Mouse (Mus musculus) gastrocnemius, adult 18-20 months (tissue): ENCODE data around the gene Ptpn14. TPM values are rescaled to one million over a fixed set of nuclear protein-coding genes. Genes with fewer than 3 reads are reported as not detected.

Experiments
- DNase-seq: peaks from one replicate; pipeline ENCODE4 v3.0.0; 2021; ENCODE audit warnings: low spot score
- total RNA-seq, 2 experiments: library from RNA; stranded (reverse); gene quantifications; 2 replicates each; pipeline ENCODE4 v1.2.3; 2021

The Ptpn14 gene
- total RNA-seq, 2 experiments from 2014 or later, result 14.5 to 15.0 TPM

GRCm38 (mm10) chr1:189715915-189716797 lies 11.9 kb upstream of the Ptpn14 start:
- DNase-seq, result no peak

GRCm38 (mm10) chr1:189717546-189717945 lies 10.5 kb upstream of the Ptpn14 start:
- DNase-seq, result no peak

- no peak for DNase-seq
Observed at GRCm38 (mm10) chr1:189718600-189718999, 9.5 kb upstream of the Ptpn14 start.

DNA sequence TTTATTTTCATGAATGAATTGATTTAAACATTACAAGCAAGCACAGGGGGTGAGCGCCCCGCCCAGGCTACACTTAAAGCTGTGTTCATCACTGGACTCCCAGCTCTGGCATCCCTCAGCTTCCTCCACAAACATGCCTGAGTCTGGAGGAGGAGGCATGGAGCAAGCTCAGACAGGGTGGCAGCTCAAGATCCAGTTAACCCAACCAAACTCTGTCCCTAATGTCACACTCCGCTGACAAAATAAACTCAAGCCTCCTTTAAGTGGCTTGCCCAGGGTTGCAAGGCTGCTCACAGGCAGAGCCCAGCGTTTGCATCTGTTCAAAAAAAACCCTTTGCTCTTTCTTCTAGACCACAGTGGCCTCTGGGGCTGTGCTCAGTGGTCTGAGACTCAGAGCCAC lies 1.9 kb upstream of the Ptpn14 start:
- no peak for DNase-seq

DNA sequence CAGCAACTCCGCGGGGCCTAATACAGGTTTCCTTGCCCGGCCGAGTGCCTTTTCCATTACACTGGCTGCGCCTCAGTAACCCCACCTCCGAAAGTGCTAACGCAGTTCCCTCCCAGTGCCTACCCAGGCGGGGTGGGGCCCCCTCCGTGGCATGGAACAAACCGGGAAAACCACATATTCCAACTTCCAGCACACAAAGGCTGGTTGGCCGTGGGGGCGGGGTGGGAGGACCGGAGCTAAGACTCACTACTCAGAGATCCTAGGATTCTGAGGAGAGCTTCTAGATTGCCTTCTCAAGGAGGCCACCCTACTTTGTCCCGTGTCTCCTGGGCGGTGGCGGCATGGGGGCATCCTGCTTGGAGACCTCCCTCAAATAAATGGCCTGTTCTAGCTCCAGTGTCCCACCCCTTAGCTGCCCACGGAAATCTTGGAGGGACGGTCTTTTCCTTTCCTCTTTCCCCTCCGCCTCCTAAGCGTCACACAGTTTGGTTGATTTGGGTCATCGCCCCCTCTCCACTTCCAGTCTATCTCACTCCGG lies 653 bp upstream of the Ptpn14 start:
- DNase-seq, result peak; percentile 43

- no peak for DNase-seq
Observed at GRCm38 (mm10) chr1:189728784-189729115, 682 bp downstream of the Ptpn14 start.

- no peak for DNase-seq
Observed at GRCm38 (mm10) chr1:189729141-189729815, 1.2 kb downstream of the Ptpn14 start.

DNA sequence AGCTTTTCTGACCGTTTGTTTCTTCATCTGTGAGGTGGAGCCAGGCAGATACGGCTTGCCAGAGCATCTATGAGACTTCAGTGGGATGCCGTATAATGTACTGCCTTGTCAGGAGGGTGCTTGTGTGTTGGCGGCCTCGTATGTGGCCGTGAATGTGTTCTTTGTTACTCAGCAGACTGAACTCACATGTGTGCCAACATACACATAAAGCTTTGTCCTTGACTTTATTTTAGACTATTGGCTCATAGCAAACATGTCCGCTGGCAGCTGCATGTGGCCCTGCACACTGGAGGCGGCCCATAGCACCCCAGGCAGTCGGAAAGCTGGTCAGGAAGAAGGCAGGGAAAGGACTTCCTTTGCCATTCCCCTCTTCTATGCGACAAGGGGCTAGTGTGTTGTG lies 3.6 kb downstream of the Ptpn14 start:
- DNase-seq, result no peak

DNA sequence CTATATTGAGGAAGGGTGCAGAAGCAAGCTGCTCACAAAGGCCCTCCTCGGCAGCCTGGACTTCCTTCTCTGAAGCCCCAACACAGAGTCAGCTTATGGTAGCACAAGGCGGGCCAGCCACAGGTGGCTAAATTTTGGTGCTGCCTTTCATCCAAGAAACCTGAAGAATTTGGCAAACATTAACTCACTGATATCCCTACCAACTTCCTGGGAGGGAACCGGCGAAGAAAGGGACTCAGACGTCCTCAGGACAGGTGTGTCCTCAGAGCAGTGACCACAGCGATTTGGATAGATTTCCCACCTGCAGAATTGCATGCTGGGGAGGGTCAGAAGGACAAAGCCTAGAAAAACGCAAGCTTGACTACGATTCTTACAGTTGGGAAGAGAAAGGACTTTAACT lies 4.1 kb downstream of the Ptpn14 start:
- no peak for DNase-seq

GRCm38 (mm10) chr1:189740075-189740474 lies 12.0 kb downstream of the Ptpn14 start:
- no peak for DNase-seq

- DNase-seq, result no peak
Observed at GRCm38 (mm10) chr1:189742041-189742440, 14.0 kb downstream of the Ptpn14 start.

- DNase-seq, result no peak
Observed at GRCm38 (mm10) chr1:189743136-189743535, 15.1 kb downstream of the Ptpn14 start.

DNA sequence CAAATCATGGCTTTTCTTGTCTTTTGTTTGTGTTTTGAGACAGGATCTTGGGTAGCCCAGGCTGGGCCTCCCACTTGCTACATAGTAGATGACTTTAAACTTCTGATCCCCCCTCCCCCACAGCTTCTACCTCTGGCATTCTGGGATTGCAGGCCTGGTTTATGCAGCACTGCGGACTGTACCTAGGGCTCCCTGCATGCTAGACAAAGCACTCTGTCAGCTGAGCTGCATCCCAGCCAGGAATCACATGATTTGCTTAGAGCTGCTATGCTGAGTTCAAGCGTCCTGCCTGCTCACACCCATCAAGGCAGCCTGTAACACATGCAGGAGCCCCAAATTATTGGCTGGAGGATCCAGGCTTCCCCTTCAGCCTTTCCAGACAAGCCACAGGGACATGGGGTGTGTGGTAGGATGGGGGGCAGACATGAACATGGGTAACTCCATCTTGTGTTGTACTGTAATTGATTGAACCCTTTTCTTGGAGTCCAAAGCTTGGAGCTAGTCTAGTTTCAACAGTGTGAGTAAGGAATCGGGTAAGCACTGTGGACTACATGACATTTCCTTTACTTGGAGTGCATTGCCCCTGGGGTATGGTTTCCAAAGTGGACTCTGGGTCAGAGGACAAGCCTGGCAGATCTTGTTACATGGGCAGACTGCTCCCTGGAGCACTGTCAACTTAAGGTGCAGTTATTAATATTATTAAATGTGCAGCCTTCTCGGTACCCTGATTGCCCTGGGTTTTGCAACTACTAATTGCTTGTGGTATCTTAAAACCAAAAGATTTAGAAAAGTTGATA lies 17.0 kb downstream of the Ptpn14 start:
- DNase-seq, result peak; percentile 70

DNA sequence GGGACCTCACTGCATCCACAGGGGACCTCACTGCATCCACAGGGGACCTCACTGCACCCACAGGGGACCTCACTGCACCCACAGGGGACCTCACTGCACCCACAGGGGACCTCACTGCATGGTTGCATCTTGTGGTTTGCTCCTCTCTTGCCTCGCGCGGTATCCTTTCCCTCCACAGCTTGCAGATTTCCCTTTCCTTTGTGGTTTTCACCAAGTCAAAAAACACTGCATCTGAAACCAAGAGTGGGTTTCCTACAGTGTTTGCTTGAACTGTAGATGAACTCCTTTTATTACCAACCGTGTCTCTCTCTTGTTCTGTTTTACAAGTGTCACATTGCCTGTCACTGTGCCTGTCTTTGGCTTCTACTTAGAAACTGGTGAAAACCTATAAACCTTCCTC lies 18.5 kb downstream of the Ptpn14 start:
- no peak for DNase-seq

GRCm38 (mm10) chr1:189749789-189750188 lies 21.7 kb downstream of the Ptpn14 start:
- no peak for DNase-seq

DNA sequence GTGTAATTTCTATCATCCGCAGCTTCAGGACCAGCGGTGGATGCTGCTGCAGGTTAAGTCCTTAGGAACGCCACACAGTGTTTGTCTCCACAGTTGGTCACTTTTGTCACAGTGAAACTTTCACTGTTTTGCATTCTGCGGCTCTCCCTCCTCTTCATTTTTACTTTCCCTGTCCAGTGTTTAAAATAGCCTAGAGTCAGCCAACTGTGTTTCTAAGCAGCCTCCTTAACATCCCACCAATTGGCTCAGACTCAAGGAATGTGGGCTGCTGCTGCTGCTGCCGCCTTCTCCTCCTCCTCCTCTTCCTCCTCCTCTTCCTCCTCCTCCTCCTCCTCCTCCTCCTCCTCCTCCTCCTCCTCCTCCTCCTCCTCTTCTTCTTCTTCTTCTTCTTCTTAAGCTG lies 22.2 kb downstream of the Ptpn14 start:
- no peak for DNase-seq

DNA sequence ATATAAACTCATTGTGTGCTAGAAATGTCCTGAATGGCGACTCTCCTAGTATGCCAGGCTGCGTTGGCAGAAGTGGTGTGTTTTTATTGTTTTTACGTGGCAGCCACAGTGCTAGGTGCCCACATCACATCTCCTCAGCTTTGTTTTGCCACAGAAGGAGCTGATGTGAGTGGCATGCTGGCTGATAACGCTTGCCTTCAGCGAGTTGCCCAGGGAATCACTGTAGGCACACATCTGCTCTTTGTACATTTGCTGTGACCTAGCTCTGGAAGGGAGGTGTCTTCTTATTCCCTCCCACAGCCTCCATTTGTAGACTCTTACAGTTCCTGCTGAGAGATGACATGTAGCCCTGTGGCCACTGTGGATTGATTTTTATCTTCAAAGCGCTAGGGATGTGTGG lies 24.2 kb downstream of the Ptpn14 start:
- no peak for DNase-seq

DNA sequence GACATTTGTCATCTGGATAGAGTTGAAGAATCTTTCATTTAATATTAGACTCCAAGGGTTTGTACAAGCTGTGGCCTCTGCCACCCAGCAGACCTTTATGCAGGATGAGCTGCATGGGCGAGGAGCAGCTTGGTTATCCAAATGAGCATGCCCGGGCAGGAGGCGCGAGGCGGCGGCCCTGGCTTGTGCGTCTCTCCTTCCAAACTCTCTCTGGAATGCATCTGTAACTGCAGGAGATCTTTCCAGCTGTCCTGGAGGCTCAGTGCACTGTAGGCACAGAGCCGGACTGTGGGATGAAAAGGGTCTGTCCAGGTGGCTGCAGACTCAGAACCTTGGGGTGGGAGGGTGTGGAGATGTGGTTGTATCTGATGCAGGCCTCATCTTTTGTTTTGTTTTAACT lies 27.0 kb downstream of the Ptpn14 start:
- no peak for DNase-seq

GRCm38 (mm10) chr1:189756306-189757053 lies 28.4 kb downstream of the Ptpn14 start:
- no peak for DNase-seq

DNA sequence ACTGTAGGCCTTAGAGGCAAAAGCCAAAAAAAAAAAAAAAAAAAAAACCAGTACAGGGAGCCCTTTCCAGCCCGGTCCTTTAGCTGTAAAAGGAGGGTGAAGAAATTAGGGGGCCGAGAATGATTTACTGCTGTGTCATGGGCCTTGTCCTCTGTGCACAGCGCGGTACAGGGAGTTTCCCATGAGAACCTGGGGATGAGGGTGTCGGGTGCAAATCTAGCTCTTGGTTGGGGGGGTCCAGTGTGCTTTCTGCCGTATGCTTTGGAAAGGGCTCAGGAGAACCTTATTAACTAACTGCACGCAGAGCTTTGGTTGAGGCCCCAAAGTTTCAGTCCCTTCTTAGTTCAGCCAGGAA lies 29.0 kb downstream of the Ptpn14 start:
- DNase-seq, result no peak

- no peak for DNase-seq
Observed at GRCm38 (mm10) chr1:189761581-189762021, 33.5 kb downstream of the Ptpn14 start.
